Mouse (Mus musculus) gastrocnemius, postnatal 10 days (tissue): Measurements from ENCODE around the gene Acot10. TPM values are rescaled to one million over a fixed set of nuclear protein-coding genes. Genes with fewer than 3 reads are reported as not detected.
"Not testable (repeated sequence)": the region's sequence is repeated elsewhere in the genome, so short reads cannot be mapped to it uniquely, and the experiment has no call there.

Experiments
- DNase-seq: peaks from one replicate; pipeline ENCODE4 v3.0.0; 2021; ENCODE audit warnings: mixed read lengths
- long read RNA-seq, 2 experiments: library from polyadenylated mRNA; stranded (forward); transcript quantifications; one replicate each; pipeline ENCODE4 v2.0.0; 2021
- total RNA-seq, 2 experiments: library from RNA; stranded (reverse); gene quantifications; 2 replicates each; pipeline ENCODE4 v1.2.3; 2021

Acot10 gene
- not detected for total RNA-seq
- long read RNA-seq, experiment 1: 0 reads
- long read RNA-seq, experiment 2: 0 reads

DNA sequence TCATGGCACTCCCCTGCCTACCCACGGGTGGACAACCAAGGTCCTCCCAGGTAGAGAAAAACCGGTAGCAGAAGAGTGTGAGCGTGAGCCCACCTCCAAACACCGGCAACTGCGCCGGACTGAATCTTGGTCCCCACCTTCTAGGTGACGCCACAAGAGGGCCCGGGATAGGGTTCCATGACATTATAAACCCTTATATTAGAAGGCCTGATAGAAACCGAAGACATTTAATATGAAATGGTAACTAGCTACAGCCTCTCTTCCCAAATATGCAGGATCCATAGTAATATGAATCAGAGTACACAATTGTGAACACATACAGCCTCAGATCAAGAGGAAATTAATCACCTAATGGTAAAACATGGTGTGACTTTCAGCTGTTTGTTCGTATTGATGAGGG is at the start of gene Acot10:
Gene Acot10 (minus strand): TSS at position 101 of the 400 bp plus-strand sequence.
- no peak for DNase-seq

DNA sequence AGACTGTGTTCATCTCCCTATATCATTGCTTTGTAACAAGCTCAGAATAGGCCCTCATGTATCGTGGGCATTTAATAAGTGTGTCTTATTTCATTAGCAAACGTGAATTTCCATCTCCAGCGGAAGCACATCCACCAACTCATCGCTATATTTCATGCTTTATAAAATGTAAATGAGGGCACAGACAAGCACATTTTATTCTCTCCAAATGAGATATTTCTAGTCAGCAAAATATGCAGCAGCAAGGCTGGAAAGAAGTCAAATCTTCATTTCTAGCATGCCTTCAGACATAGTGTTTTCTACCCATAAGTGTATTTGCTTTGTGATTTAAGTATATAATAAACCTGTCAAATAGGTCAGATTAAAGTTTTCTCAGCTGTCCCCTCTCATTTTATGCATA is 45.3 kb upstream of the Acot10 start:
- DNase-seq: no peak

DNA sequence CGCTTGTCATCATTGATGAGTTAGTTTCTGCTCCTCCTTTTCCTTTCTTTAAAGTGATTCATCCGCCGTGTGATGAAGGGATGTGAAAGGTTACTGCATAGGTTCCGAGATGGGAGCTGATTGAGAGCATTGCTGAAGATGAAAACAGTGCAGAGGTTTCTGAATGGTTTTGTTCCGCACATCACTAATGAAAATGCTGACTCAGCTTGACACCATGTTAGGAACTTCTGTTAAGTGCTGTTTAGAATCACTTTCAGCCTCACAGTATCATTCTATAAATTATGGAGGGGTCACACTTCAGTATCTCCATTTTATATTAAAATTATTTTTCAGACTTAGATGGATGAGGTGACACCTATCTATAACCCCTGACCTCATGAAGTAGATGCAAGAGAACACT is 29.7 kb upstream of the Acot10 start:
- no peak for DNase-seq

DNA sequence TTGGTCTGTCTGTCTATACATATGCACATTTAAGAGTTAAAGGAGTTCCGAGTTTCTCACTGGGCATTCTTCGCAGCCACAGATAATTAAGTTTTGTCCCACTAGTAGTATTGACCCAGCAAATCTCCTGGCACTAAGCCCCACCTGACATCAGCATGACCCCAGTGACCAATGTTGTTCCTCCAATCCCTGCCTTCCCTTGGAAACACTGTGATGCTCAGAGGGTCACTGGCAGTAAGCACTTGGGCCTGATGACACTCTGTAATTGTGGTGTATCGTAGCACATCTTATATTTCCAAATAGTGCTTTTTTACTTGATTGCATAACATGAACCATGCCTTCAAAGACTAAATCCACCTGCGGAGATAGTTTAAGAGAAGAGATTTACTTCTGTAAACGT is 17.6 kb upstream of the Acot10 start:
- DNase-seq: no peak

DNA sequence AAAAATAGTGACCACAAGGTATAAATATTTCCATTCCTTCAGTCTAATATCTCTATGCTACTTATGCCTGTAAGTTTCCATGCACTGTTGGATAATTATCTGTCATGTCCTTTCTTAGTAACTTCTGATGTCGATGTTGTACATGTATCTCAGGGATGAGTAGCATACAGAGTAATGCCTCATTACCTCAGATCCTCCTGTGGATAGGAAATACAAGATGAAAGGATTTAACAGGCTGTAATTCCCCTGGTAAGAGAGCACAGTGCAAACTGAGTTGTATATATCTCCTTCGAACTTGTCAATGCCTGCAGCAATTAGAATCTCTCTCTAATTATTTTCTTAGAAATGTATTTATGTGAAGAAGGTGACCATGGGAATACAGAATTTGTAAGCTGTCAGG is 16.2 kb upstream of the Acot10 start:
- no peak for DNase-seq

DNA sequence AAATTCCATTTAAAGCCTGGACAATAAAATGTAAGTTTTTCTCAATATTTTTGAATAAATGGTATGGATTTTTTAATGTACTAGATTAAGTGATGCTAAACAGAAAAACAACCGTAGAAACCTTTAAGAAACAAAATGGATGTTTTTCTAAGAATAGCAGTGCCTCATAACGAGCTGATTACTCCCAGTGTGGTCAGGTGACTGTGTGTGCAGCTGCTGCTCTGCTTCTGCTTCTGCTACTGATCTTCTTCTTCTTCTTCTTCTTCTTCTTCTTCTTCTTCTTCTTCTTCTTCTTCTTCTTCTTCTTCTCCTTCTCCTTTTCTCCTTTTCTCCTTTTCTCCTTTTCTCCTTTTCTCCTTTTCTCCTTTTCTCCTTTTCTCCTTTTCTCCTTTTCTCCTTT is 3.0 kb upstream of the Acot10 start:
- not testable (repeated sequence) for DNase-seq

DNA sequence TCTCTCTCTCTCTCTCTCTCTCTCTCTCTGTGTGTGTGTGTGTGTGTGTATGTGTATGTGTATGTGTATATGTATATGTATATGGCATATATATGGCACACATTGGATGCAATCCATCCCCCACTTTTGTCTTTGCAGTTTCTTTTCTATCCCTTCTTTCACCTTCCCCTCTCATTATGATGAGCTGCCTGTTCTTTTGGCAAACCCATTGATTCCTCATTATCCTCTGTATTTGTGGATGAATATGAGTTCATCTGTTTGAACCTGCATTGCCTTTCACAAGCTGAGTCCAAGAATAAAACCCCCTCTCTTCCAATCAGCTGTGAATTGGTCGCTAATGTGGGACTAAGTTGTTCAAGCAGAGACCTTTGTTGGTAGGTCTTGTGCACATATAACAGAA is 1.4 kb upstream of the Acot10 start:
- DNase-seq: no peak

DNA sequence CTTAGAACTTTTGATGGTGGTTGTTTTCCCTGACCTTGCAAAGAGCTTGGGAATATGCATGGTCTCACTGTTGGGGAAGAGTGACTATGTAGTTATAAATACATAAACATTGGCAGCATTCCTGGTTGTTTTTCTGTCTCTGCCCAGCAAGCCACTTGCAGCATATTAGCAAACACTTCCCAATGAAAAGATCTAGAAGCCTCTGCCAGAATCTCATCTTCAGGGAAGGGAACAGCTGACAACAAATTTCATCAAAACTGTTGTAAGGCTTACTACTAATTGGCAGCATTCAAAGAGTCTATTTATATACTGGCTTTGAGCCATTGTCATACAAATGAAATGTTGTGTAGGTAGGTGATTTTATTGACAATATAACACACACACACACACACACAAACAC is 800 bp upstream of the Acot10 start:
- no peak for DNase-seq

DNA sequence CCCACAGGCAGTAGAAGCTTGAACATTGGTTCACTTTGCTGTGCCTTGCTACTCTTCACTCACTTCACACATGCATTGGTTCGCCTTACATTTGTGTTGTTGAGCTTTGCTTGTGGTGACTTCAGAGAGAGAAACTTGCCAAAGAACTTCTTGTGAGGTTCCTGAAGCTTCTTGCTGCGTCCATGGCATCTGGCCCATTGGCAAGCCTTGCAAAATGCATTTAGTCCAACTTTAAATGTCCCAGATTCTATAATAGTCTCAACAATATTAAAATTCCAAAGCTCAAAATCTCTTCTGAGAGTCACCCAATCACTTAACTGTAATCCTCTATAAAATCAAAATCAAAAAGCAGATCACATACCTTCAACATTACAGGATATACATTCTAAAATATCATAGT is 6.3 kb downstream of the Acot10 start:
- DNase-seq: no peak

DNA sequence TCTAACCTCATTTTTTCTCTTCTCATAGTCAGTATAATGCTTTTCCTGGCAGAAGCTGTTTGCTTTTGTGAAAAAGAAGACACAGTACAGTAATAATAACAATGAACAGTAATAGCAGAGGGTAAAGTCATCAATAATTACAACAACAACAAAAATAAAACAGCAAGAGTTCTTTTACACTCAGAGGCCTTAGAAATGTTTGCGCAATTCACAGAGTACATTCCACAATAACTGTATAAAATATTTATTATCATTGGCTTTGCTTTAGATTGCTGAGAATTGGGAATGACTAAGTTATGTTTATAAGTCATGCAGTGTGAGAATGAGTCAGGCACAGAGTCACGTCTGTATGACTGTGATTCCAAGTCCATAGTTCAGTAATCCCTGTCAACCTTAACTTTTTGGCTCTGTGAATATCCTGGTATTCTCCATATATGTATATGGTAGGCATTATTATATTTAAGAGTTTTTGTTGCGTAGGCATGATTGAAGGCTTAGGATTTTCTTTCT is 23.6 kb downstream of the Acot10 start:
- no peak for DNase-seq

DNA sequence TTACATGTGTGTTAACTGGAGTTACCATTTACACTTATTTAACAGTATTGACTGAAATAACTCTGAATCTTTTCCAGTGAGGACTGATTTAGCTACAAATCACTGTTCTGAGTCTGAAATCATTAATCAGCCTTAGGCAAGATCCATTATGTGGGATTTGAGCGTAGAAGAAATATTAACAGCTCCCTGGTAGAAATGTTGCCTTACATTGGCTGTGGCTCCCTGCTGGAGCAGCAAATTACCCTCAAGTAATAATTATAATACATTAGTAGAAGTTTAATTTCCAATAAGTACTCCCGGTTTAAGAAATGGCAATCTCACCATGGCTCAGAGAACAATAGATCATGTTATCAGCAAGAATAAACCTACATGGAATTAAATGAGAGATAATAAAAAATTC is 27.4 kb downstream of the Acot10 start:
- DNase-seq: no peak

DNA sequence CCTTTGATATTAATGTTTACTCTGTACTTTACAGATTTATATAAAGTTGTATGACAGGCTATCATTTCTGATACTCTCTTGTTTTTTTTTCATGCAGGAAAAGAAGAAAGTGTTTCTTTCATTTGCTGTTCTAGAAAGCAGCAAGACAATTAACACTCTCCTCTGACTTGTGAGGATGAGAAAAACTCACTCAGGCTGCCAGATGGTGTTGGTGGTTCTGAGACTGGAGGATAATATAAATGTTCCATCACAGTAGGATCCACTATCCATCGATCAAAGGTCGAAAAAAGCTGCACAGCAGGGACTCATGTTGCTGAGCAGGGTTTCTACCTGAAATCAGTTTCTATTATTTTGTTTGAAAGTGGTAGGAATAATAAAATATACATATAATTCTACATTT is 32.0 kb downstream of the Acot10 start:
- no peak for DNase-seq

Other genes starting within 250 kb of the Acot10 start
- gene Cdh12, start 217.5 kb downstream of the Acot10 start, total RNA-seq: under 1 TPM in 1 of 2 experiments, not detected in 1; 0.33 TPM